Mouse (Mus musculus) lung, embryonic 15.5 days (tissue): Measurements from ENCODE around the gene Hist1h3c. TPM values are rescaled to one million over a fixed set of nuclear protein-coding genes. Genes with fewer than 3 reads are reported as not detected.
"Not testable (repeated sequence)": the region's sequence is repeated elsewhere in the genome, so short reads cannot be mapped to it uniquely, and the experiment has no call there.

ENCODE experiments used
- ATAC-seq: fragments of 200-750 bp; cut with Nextera tagmentation; 2 replicates; pipeline ENCODE4 v1.8.0; 2017; ENCODE audit warnings: moderate number of reproducible peaks, borderline replicate concordance; ENCODE audit not compliant: low FRiP score, low TSS enrichment; ENCODE audit errors: extremely low read depth
- H3K27ac ChIP-seq: fragments of 300-500 bp; sonication (generic); 2 replicates; pipeline ENCODE4 v1.5.1; 2015; ENCODE audit warnings: moderate library complexity, mild to moderate bottlenecking, inconsistent platforms
- H3K27me3 ChIP-seq: fragments of 300-500 bp; sonication (generic); 2 replicates; pipeline ENCODE4 v1.6.1; 2015; ENCODE audit warnings: inconsistent platforms
- H3K36me3 ChIP-seq: fragments of 300-500 bp; sonication (generic); 2 replicates; pipeline ENCODE4 v1.6.1; 2015; ENCODE audit warnings: inconsistent platforms
- H3K4me1 ChIP-seq: fragments of 300-500 bp; sonication (generic); 2 replicates; pipeline ENCODE4 v1.6.1; 2015; ENCODE audit warnings: inconsistent platforms
- H3K4me2 ChIP-seq: fragments of 300-500 bp; sonication (generic); 2 replicates; pipeline ENCODE4 v1.6.1; 2015; ENCODE audit warnings: inconsistent platforms, mild to moderate bottlenecking, moderate library complexity
- H3K4me3 ChIP-seq: fragments of 300-500 bp; sonication (generic); 2 replicates; pipeline ENCODE4 v1.5.1; 2015; ENCODE audit warnings: mild to moderate bottlenecking, inconsistent platforms
- H3K9ac ChIP-seq: fragments of 300-500 bp; sonication (generic); 2 replicates; pipeline ENCODE4 v1.6.1; 2015; ENCODE audit warnings: inconsistent platforms
- H3K9me3 ChIP-seq: fragments of 300-500 bp; sonication (generic); 2 replicates; pipeline ENCODE4 v1.6.1; 2016; ENCODE audit warnings: inconsistent platforms
- WGBS: fragments of 180-500 bp; shearing (Covaris S2); methylation state at CpG from one replicate; pipeline ENCODE4 v1.1.7; 2015; 5-methylcytosine and 5-hydroxymethylcytosine counted together
- polyA plus RNA-seq: library from polyadenylated mRNA; unstranded; fragments of >200 nt; fragmentation: Nextera tagmentation; extraction: Ambion mirVana; gene quantifications from 2 replicates; pipeline ENCODE4 v1.2.1, GENCODE M21; 2015

Hist1h3c gene
- polyA plus RNA-seq, 1 experiment from 2014 or later = 13.7 TPM

DNA sequence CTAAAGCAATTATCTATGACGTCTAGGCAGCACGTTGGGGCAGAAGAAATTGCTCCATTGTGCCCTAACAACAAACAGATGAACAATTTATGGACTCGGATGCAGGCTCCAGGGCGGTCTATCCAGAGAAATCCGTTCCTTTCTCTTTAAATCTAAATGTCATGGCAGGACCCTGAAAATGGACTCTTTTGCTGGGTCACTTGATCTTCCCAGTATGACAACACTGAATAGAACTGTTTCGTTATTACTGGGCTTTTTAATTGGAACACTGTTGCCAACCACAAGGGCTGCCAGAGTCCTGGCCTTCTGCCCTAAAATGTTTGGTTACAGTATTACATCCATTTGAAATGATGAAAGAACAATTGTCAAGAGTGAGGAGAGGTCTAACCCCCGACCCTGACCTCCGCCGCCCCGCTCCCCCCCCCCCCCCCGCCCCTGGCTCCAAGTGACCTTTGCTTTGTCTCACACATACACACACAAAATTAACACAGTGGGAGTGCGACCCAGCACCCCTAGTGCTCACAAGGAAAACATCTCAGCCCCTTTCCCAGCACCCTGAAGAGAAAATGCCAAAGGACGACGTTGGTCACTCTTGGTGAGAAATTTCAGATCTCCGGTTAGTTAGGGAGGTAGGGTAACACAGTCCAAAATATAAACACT, 35.6 kb downstream of the Hist1h3c start:
- no peaks in the 10 kb centered on the region for H3K36me3 ChIP-seq
- H3K9ac ChIP-seq = peak overlapping the region; percentile 57
- H3K4me3 ChIP-seq = peak overlapping the region; percentile 46
- H3K4me1 ChIP-seq = peaks cover 17% of the 10 kb centered on the region
- H3K9me3 ChIP-seq = no peaks in the 10 kb centered on the region
- peak overlapping the region; percentile 74 for H3K4me2 ChIP-seq
- H3K27me3 ChIP-seq = no peaks in the 10 kb centered on the region
- no peak for ATAC-seq
- H3K27ac ChIP-seq = peak overlapping the region; percentile 29; the same call in 1 of the 2 replicates
- 28% methylated on average over 15 of the region's 15 CpGs for WGBS

DNA sequence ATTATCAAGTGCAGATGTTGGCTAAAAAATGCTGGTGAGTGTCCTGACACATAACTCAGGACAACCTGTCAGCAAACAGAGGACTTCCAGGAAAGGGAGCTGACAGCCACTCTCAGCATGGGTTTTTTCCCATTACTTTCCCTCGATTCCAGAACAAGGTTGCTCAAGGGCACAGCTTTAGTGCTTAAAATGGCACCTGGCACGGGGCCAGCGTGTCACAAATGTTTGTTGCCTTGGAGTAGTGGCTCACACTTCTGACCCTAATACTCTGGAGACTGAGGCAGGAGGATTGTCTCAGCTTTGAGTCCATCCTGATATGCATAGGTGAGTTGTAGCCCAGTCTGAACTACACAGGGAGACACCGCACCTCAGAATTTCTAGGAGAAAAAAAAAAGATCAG, 36.7 kb downstream of the Hist1h3c start:
- no peak overlapping the region for H3K27ac ChIP-seq
- H3K36me3 ChIP-seq = no peaks in the 10 kb centered on the region
- H3K9me3 ChIP-seq = no peaks in the 10 kb centered on the region
- H3K27me3 ChIP-seq = no peaks in the 10 kb centered on the region
- no peak overlapping the region for H3K4me3 ChIP-seq
- ATAC-seq = no peak
- WGBS = 68% methylated on average over 4 of the region's 4 CpGs
- no peak overlapping the region for H3K4me2 ChIP-seq
- H3K4me1 ChIP-seq = peaks cover 17% of the 10 kb centered on the region
- H3K9ac ChIP-seq = no peak overlapping the region

DNA sequence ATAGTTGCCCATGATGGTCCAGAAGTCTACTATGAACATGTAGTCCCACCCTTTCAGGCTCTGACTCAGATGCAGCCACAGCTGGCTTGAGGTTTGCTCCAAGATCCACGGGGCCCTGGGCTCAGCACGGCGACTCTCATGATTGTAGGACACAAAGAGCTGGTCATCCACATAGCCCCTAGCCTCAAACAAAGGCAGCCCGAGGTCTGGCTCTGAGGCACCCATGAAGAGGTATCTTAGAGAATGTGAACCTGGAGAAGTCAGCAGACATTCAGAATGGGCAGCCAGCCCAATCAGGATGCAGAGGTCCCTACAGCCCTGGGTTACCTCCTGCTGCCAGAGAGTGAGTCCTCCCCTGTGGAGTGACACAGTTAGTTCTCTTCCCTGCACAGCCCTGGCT, 37.4 kb downstream of the Hist1h3c start:
- H3K36me3 ChIP-seq = no peaks in the 10 kb centered on the region
- no peak overlapping the region for H3K27ac ChIP-seq
- ATAC-seq = no peak
- H3K9ac ChIP-seq = no peak overlapping the region
- 90% methylated on average over 4 of the region's 4 CpGs for WGBS
- H3K4me3 ChIP-seq = no peak overlapping the region
- peaks cover 17% of the 10 kb centered on the region for H3K4me1 ChIP-seq
- H3K9me3 ChIP-seq = no peaks in the 10 kb centered on the region
- H3K27me3 ChIP-seq = no peaks in the 10 kb centered on the region
- H3K4me2 ChIP-seq = no peak overlapping the region

DNA sequence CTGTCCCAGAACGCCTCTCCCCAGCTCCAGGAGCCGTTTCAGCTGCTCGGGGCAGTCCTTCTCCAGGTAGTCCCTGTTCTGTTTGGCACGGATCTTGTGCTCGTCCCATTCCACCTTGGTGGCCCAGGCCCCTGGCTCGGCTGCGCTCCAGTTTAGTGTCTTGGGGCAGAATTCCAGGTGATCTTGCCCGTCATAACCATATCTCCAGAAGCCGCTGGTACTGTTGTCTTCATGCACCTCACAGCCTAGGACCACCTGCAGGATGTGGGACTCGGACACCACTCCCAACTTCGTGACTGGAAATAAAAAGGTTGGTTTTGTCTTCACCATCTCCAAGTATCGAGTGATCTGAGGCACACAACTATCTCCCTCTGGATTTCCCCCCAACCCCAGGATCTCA, 38.6 kb downstream of the Hist1h3c start:
- Histone ChIP-seq H3K27ac (no peak overlapping the region), H3K4me2 (no peak overlapping the region), H3K27me3 (no peaks in the 10 kb centered on the region), H3K4me3 (no peak overlapping the region), H3K9me3 (no peaks in the 10 kb centered on the region), H3K4me1 (peaks cover 17% of the 10 kb centered on the region), H3K36me3 (no peaks in the 10 kb centered on the region), H3K9ac (no peak overlapping the region)
- no peak for ATAC-seq
- whole genome bisulfite sequencing = 90% methylated on average over 12 of the region's 12 CpGs

DNA sequence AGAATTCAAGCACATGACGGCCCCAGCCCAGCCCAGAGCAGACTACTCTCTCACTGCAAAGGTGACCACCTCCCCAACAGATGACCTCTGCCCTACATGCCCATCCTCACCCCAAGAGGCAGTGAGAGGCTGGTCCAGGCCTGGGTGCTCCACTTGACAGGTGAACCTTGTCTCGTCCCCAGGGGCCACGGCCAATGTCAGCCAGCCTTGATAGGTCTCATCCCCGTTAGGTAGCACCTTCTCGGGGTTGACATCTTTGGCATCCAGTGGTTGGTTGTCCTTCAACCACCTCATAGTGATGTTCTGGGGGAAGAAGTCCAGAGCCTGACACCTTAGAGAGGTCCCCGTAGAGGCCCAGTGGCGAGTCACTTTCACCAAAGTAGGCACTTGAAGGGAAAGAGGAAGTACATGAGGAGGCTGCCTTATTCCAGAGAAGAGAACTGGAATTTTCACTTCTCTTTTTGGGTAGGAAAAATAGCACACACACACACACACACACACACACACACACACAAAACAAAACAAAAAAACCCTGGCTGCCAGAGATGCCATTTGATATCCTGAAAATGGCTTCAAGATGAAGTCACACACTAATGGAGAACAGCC, 39.5 kb downstream of the Hist1h3c start:
- WGBS = 88% methylated on average over 7 of the region's 7 CpGs
- H3K4me2 ChIP-seq = no peak overlapping the region
- no peaks in the 10 kb centered on the region for H3K36me3 ChIP-seq
- H3K27me3 ChIP-seq = no peaks in the 10 kb centered on the region
- ATAC-seq = no peak
- H3K4me1 ChIP-seq = peaks cover 19% of the 10 kb centered on the region
- H3K27ac ChIP-seq = no peak overlapping the region
- no peak overlapping the region for H3K9ac ChIP-seq
- no peaks in the 10 kb centered on the region for H3K9me3 ChIP-seq
- H3K4me3 ChIP-seq = no peak overlapping the region

DNA sequence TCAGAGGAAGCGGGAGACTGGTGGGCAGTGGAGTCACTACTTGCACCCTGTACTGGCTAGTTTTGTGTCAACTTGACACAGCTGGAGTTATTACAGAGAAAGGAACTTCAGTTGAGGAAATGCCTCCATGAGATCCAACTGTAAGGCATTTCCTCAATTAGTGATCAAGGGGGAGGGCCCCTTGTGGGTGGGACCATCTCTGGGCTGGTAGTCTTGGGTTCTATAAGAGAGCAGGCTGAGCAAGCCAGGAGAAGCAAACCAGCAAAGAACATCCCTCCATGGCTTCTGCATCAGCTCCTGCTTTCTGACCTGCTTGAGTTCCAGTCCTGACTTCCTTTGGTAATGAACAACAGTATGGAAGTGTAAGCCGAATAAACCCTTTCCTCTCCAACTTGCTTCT, 42.6 kb downstream of the Hist1h3c start:
- H3K27me3 ChIP-seq, H3K9me3 ChIP-seq, H3K27ac ChIP-seq, H3K9ac ChIP-seq, H3K4me3 ChIP-seq, ATAC-seq, H3K4me2 ChIP-seq, H3K36me3 ChIP-seq: not testable (repeated sequence)
- 84% methylated on average over 2 of the region's 2 CpGs for WGBS
- peaks cover 12% of the 10 kb centered on the region for H3K4me1 ChIP-seq

DNA sequence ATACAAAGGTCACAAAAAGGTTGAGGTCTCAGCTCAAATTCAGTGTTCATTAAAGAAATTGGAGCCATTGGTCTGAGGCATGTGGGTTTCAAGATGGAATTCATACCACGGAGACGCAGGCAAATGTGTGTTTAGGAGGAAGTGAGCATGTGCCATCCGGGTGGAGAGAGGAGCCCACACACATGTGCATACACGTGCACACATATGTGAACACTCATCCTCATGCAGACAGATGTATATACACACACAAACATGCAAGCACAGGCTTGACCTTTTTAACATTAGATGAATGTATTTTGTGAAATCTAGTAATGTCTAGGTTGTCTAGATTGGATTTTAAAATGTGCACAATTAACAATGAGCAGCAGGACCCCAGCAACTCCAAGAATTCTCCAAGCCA, 43.2 kb downstream of the Hist1h3c start:
- Histone ChIP-seq H3K27ac (no peak overlapping the region), H3K4me2 (no peak overlapping the region), H3K27me3 (no peaks in the 10 kb centered on the region), H3K36me3 (no peaks in the 10 kb centered on the region), H3K9me3 (no peaks in the 10 kb centered on the region), H3K4me1 (peaks cover 12% of the 10 kb centered on the region), H3K4me3 (no peak overlapping the region), H3K9ac (no peak overlapping the region)
- no peak for ATAC-seq
- 76% methylated on average over 4 of the region's 4 CpGs for WGBS

DNA sequence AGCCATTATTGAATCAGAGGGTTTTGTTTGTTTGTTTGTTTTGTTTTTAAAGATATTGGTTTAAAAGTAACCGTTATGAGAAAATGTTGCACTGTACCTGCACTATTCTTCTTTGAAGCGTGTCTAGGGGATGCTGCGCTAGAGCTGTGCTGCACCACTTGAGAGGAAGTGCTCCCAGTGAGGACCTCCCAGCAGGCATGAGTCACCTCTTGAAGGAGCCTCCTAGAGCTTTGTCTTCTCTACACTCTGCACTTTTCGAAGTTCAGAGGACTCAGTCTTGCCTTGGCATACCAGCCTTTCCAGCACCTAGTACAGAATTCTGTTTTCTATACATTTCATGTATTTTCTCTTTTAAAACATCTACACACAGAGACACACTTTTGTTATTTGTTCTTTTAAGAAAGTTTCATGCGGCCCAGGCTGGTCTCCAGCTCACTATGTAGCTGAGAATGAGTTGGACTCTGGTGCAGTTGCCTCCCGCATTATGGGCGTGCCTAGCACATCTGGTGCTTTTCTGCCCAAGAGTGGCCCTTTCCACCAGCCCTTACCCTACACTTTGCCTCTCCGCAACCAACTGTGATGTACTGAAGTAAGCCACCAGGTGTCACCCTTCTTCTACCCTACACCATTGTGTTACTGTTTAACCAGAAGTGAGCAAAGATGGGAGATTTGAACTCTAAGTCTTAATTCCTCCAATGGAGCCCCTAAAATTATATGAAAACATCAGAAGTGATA, 44.4 kb downstream of the Hist1h3c start:
- Histone ChIP-seq H3K4me2 (no peak overlapping the region), H3K9ac (no peak overlapping the region), H3K4me1 (peaks cover 20% of the 10 kb centered on the region), H3K4me3 (no peak overlapping the region), H3K27me3 (no peaks in the 10 kb centered on the region), H3K36me3 (no peaks in the 10 kb centered on the region), H3K9me3 (no peaks in the 10 kb centered on the region), H3K27ac (no peak overlapping the region)
- peak; percentile 29; the same call in 1 of the 2 replicates for ATAC-seq
- 21% methylated on average over 8 of the region's 8 CpGs for WGBS

DNA sequence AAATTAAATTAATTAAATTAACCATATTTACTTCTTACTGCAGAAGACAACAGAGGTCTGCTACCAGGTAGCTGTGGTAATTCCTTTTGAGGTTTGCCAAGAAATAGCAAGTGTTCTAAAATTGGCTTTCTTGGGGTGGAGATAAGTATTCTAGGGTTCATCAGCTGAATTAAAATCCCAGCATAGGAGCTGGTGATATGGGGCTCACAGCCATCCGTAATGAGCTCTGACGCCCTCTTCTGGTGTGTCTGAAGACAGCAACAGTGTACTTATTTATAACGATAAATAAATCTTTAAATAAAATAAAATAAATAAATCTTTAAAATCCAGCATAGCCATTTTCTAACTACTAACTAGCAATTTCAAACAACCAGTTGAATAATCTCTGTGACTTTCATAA, 45.6 kb downstream of the Hist1h3c start:
- H3K27ac ChIP-seq = no peak overlapping the region
- 68% methylated on average over 3 of the region's 3 CpGs for WGBS
- no peaks in the 10 kb centered on the region for H3K36me3 ChIP-seq
- no peak overlapping the region for H3K4me2 ChIP-seq
- H3K4me1 ChIP-seq = peaks cover 26% of the 10 kb centered on the region
- H3K4me3 ChIP-seq = no peak overlapping the region
- no peak overlapping the region for H3K9ac ChIP-seq
- no peak for ATAC-seq
- H3K9me3 ChIP-seq = no peaks in the 10 kb centered on the region
- no peaks in the 10 kb centered on the region for H3K27me3 ChIP-seq

DNA sequence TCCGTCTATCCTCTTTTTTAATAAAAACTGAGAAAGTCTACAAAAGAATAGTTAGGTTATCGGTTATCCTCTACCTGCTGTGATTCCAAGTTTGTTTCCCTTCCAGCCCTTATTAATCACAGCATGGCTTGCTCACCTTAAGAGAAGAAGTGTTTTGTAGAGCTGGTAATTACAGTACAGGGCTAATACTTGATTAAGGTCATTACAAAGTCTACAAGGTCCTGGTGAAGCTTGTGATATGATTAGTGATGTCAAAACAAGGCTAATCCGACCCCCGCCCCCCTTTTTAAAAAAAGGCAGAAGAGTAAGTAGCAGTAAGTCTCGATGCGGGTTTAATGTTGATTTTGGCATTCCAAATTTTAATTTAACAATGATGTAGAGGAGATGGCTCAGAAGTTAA, 46.4 kb downstream of the Hist1h3c start:
- ATAC-seq = no peak
- H3K36me3 ChIP-seq = no peaks in the 10 kb centered on the region
- peak overlapping the region; percentile 90 for H3K27ac ChIP-seq
- H3K4me3 ChIP-seq = 0 out of 2 replicates have a peak overlapping the region, but pooled peaks have one; percentile 5
- peaks cover 26% of the 10 kb centered on the region for H3K4me1 ChIP-seq
- 63% methylated on average over 6 of the region's 6 CpGs for WGBS
- H3K4me2 ChIP-seq = peak overlapping the region; percentile 46
- no peaks in the 10 kb centered on the region for H3K27me3 ChIP-seq
- no peaks in the 10 kb centered on the region for H3K9me3 ChIP-seq
- H3K9ac ChIP-seq = peak overlapping the region; percentile 32; the same call in 1 of the 2 replicates

DNA sequence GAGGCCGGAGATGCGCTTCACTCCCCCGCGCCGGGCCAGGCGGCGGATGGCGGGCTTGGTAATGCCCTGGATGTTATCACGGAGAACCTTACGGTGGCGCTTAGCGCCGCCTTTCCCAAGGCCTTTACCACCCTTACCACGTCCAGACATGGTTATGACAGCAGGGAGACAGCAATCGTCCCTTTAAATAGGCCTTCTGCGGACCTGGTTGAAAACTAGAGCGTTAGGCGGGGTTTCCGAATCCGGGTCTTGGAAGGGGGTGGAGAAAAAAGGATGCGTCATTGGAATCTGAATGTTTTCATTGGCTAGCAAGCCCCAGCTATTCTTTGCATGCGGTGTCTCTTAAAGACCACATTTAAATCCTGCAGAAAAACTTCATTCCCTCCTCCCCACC, 47.1 kb downstream of the Hist1h3c start, which contains the start of gene Hist1h4c:
Gene Hist1h4c (minus strand): TSS at position 155 of the 394 bp plus-strand sequence.
- ATAC-seq = peak; percentile 96
- H3K4me2 ChIP-seq = peak within 1 kb of the TSS; percentile 55
- H3K36me3 ChIP-seq = no peaks in the 10 kb centered on the region
- 0% methylated on average over 20 of the region's 22 CpGs for WGBS
- peaks cover 26% of the 10 kb centered on the region for H3K4me1 ChIP-seq
- no peaks in the 10 kb centered on the region for H3K9me3 ChIP-seq
- peak within 1 kb of the TSS; percentile 51 for H3K9ac ChIP-seq
- H3K27me3 ChIP-seq = no peaks in the 10 kb centered on the region
- peak within 1 kb of the TSS; percentile 94 for H3K27ac ChIP-seq
- H3K4me3 ChIP-seq = peak within 1 kb of the TSS; percentile 41
